Comparison of ENCODE assay signal across 13 mouse cellular contexts in genomic region chr11:43632566-43632965, GRCm38 (mm10). TPM values are rescaled to one million over a fixed set of nuclear protein-coding genes. Genes with fewer than 3 reads are reported as not detected.
DNase-seq lines count a peak whose midpoint lies in the region; ATAC-seq and TF ChIP-seq lines count a peak whose summit lies in the region.
"Had no signal": no experiment of that assay in that cellular context is flagged by ENCODE, and none has a peak within 500 bp of the region (broad histone marks: within the 10 kb centered on the region; RNA-seq: fewer than 3 reads in every experiment).

No protein-coding gene starts in this region.

- H3K36me3 ChIP-seq in liver, embryonic 13.5 days: no peaks in the 10 kb centered on the region
- no peaks in the 10 kb centered on the region for H3K36me3 ChIP-seq in midbrain, embryonic 16.5 days (ENCODE audit: control insufficient read depth, insufficient read depth, low read length)
- H3K36me3 ChIP-seq: forebrain, embryonic 15.5 days; neural tube, embryonic 13.5 days had no signal

- no peak for ATAC-seq in liver, embryonic 13.5 days (ENCODE audit: low read depth)
- ATAC-seq in midbrain, embryonic 16.5 days: no peak

- no peak for TF ChIP-seq CTCF in layer of hippocampus, adult 2 months (conservative IDR thresholded peaks at IDR 0.05)

- H3K9me3 ChIP-seq in liver, embryonic 13.5 days (replicated peaks): no peaks in the 10 kb centered on the region
- no peaks in the 10 kb centered on the region for H3K9me3 ChIP-seq in midbrain, embryonic 16.5 days (replicated peaks; ENCODE audit: control insufficient read depth, low read length, poor library complexity, severe bottlenecking)
- H3K9me3 ChIP-seq: forebrain, embryonic 15.5 days; neural tube, embryonic 13.5 days had no signal

- peak overlapping the region; percentile 78; the same call in 1 of the 2 replicates for H3K27ac ChIP-seq in layer of hippocampus, adult 2 months
- H3K27ac ChIP-seq in liver, embryonic 13.5 days: peak overlapping the region; percentile 57; the same call in 1 of the 2 replicates
- H3K27ac ChIP-seq in midbrain, embryonic 16.5 days (ENCODE audit: low read length): no peak overlapping the region
- H3K27ac ChIP-seq: forebrain, embryonic 15.5 days; neural tube, embryonic 13.5 days had no signal

- WGBS in liver, embryonic 13.5 days (ENCODE audit: insufficient replicate concordance): 10% methylated on average over 4 of the region's 4 CpGs
- 54% methylated on average over 4 of the region's 4 CpGs for WGBS in midbrain, embryonic 16.5 days

- no peak overlapping the region for H3K4me2 ChIP-seq in liver, embryonic 13.5 days
- no peak overlapping the region for H3K4me2 ChIP-seq in midbrain, embryonic 16.5 days (ENCODE audit: low read length)
- H3K4me2 ChIP-seq: forebrain, embryonic 15.5 days; lung, embryonic 14.5 days; neural tube, embryonic 13.5 days had no signal

- no peak overlapping the region for H3K9ac ChIP-seq in liver, embryonic 13.5 days
- no peak overlapping the region for H3K9ac ChIP-seq in midbrain, embryonic 16.5 days (ENCODE audit: low read depth, low read length)
- H3K9ac ChIP-seq: forebrain, embryonic 15.5 days; lung, embryonic 14.5 days; neural tube, embryonic 13.5 days had no signal

- DNase-seq in frontal cortex, adult 2 months (ENCODE audit: extremely low spot score in 1 of 2, low spot score in 1 of 2): peak; percentile 43 to 59
- no peak for DNase-seq in frontal cortex, postnatal 25 days (ENCODE audit: low spot score in 2 of 2)
- DNase-seq in layer of hippocampus, adult 2 months (ENCODE audit: low spot score in 2 of 2): no peak
- no peak for DNase-seq in layer of hippocampus, postnatal 10 days (ENCODE audit: low spot score in 2 of 2)
- DNase-seq in MEL-GATA-1-ER (ENCODE audit: extremely low read depth, low read depth): peak; percentile 19
- DNase-seq in liver, embryonic 13.5 days: no peak
- no peak for DNase-seq in lung, postnatal 4 days
- DNase-seq: cerebellum, adult 9-10 months; lung, embryonic 14.5 days had no signal

- no peak overlapping the region for H3K4me3 ChIP-seq in layer of hippocampus, adult 2 months
- no peak overlapping the region for H3K4me3 ChIP-seq in liver, embryonic 13.5 days (replicated peaks)
- H3K4me3 ChIP-seq in midbrain, embryonic 16.5 days (ENCODE audit: low read depth, low read length): no peak overlapping the region
- H3K4me3 ChIP-seq: forebrain, embryonic 15.5 days; neural tube, embryonic 13.5 days had no signal

- no peaks in the 10 kb centered on the region for H3K27me3 ChIP-seq in liver, embryonic 13.5 days
- H3K27me3 ChIP-seq in midbrain, embryonic 16.5 days (ENCODE audit: control insufficient read depth, insufficient read depth, low read depth, low read length): no peaks in the 10 kb centered on the region
- H3K27me3 ChIP-seq: forebrain, embryonic 15.5 days; neural tube, embryonic 13.5 days had no signal

- peaks cover 29% of the 10 kb centered on the region for H3K4me1 ChIP-seq in liver, embryonic 13.5 days (replicated peaks)
- peaks cover 4% of the 10 kb centered on the region; the same call in 1 of the 2 replicates for H3K4me1 ChIP-seq in midbrain, embryonic 16.5 days (ENCODE audit: control insufficient read depth, insufficient read depth, low read length)

RNA-seq across cellular contexts. Expression of gene Fabp6, which starts 31.2 kb away (rescaled TPM):
- not detected in 2 replicates for polyA plus RNA-seq in frontal cortex, adult 2 months (2012; rRNA removed)
- not detected for total RNA-seq in layer of hippocampus, adult 2 months (2021)
- not detected for total RNA-seq in layer of hippocampus, postnatal 10 days (2021)
- not detected in 2 replicates for polyA plus RNA-seq in liver, embryonic 13.5 days (2015; fragmentation: Nextera tagmentation; extraction: Ambion mirVana)
- not detected in 2 replicates for polyA plus RNA-seq in midbrain, embryonic 16.5 days (2015; fragmentation: Nextera tagmentation; extraction: Ambion mirVana)
- polyA plus RNA-seq: C2C12; forebrain, embryonic 15.5 days; lung, embryonic 14.5 days; neural tube, embryonic 13.5 days had no signal

RNA-seq across cellular contexts. Expression of gene 4933415A04Rik, which starts 45.7 kb away (rescaled TPM):
- 0.32 and 0.59 TPM in 2 replicates for polyA plus RNA-seq in frontal cortex, adult 2 months (2012; rRNA removed)
- 1 to 10 TPM; 1.9 to 2.4 TPM for total RNA-seq in layer of hippocampus, adult 2 months (2021)
- 1 to 10 TPM; 1.9 to 2.6 TPM for total RNA-seq in layer of hippocampus, postnatal 10 days (2021)
- polyA plus RNA-seq in liver, embryonic 13.5 days (2015; fragmentation: Nextera tagmentation; extraction: Ambion mirVana): 0.73 and 0.93 TPM in 2 replicates
- 3.0 and 3.2 TPM in 2 replicates for polyA plus RNA-seq in midbrain, embryonic 16.5 days (2015; fragmentation: Nextera tagmentation; extraction: Ambion mirVana)

RNA-seq across cellular contexts. Expression of gene Pwwp2a, which starts 49.2 kb away (rescaled TPM):
- 39.3 and 41.2 TPM in 2 replicates for polyA plus RNA-seq in frontal cortex, adult 2 months (2012; rRNA removed)
- 10 to 100 TPM; 72.4 to 77.3 TPM for total RNA-seq in layer of hippocampus, adult 2 months (2021)
- 10 to 100 TPM; 66.0 to 70.0 TPM for total RNA-seq in layer of hippocampus, postnatal 10 days (2021)
- 9.6 and 11.5 TPM in 2 replicates for polyA plus RNA-seq in liver, embryonic 13.5 days (2015; fragmentation: Nextera tagmentation; extraction: Ambion mirVana)
- 24.5 and 29.0 TPM in 2 replicates for polyA plus RNA-seq in midbrain, embryonic 16.5 days (2015; fragmentation: Nextera tagmentation; extraction: Ambion mirVana)

Comparison
In these comparisons a context has a peak if more than half of its experiments do, and no peak if none do; other contexts are left out.
1. DNase-seq: peak in frontal cortex, adult 2 months (2 of 2) and MEL-GATA-1-ER (single experiment); none in frontal cortex, postnatal 25 days (0 of 2), layer of hippocampus, adult 2 months (0 of 2), layer of hippocampus, postnatal 10 days (0 of 2), liver, embryonic 13.5 days (single experiment) and lung, postnatal 4 days (0 of 2).